Mouse (Mus musculus) embryonic fibroblast, embryonic 13.5 days (primary cell): ENCODE results near the gene Spsb4.

Source experiments
- CTCF ChIP-seq: IDR thresholded peaks from 2 replicates; pipeline ENCODE4 v1.5.1; 2011; ENCODE audit warnings: mild to moderate bottlenecking, control low read depth, low read length, moderate library complexity, borderline replicate concordance; ENCODE audit not compliant: insufficient read depth
- POLR2A ChIP-seq: IDR thresholded peaks from 2 replicates; pipeline ENCODE4 v1.6.1; 2011; ENCODE audit warnings: low read depth, mild to moderate bottlenecking, control low read depth, low read length, moderate library complexity

GRCm38 (mm10) chr9:96981121-96981520 lies 37.5 kb downstream of the Spsb4 start:
- no peak for TF ChIP-seq CTCF
- TF ChIP-seq POLR2A: no peak
